Mouse (Mus musculus): ENCODE measurements around the gene Meltf.
A peak's percentile ranks its signal among the peaks of the same experiment; 100 is the strongest.
"Not testable (repeated sequence)": the region's sequence is repeated elsewhere in the genome, so short reads cannot be mapped to it uniquely, and the experiment has no call there.

Gene Meltf

DNA sequence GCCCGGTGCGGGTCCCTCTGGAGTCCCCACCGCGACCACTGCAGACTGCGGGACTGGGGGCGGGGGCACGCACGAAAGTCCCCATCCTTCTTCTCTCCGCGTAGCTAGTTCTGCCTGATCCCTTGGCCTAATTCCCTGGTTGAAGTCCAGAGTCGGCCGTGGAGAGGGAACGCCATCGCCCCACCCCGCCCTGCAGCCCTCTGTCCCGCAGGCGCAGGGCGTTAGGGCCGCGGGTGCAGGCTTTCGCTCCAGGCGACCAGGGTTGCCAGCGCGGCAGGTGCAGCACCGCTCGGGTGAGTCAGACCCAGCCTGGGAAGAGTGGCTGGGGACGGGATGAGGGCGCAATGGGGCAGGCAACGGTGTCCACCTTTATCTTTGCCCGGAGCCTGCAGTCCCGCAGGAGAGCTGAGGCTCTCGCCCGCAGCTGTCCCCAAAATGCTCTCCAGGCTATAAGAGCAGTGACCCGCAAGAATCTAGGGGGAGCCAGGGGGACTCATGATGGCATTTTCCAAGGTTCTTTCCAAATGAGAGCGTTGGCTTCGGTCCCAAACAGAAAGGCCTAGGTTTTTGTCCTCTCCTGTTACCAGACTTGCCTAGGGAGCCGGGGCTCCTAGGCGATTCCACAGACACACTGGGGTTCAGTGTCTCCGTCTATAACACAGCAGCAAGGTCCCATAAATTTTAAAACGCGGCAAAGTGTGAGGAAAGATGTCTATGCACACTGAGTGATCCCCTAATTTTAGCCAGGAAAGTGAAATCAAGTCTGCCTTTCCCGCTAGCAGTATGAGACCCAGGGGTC, 55.3 kb downstream of the Meltf start, which contains the start of gene Pigz:
Gene Pigz (plus strand): TSS at position 101 of the 799 bp plus-strand sequence.
- DNase-seq (ENCODE audit: low read depth, low spot score) = no peak

DNA sequence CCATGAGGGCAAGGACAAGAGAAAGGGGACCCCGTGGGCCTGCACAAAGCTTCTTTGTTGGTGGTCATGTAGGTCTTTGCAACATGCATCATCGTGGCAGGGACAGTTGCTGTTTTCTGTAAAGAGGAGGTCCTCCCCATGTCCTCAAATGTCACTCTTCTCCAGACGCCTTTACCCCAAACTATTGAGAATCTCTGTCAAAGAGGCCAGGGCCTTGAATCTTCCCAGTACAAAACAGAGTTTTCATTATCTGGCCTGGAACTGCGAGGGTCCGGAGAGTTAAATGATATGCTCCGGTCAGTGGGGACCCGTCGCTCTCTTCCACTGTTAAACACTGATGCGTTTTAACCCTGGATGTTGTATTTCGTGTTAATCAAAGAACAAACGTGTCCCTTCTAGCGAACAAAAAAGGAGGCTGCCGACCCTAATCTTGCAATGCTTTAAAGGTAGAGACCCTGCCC, 56.0 kb downstream of the Meltf start:
- no peak for DNase-seq (ENCODE audit: low read depth, low spot score)

DNA sequence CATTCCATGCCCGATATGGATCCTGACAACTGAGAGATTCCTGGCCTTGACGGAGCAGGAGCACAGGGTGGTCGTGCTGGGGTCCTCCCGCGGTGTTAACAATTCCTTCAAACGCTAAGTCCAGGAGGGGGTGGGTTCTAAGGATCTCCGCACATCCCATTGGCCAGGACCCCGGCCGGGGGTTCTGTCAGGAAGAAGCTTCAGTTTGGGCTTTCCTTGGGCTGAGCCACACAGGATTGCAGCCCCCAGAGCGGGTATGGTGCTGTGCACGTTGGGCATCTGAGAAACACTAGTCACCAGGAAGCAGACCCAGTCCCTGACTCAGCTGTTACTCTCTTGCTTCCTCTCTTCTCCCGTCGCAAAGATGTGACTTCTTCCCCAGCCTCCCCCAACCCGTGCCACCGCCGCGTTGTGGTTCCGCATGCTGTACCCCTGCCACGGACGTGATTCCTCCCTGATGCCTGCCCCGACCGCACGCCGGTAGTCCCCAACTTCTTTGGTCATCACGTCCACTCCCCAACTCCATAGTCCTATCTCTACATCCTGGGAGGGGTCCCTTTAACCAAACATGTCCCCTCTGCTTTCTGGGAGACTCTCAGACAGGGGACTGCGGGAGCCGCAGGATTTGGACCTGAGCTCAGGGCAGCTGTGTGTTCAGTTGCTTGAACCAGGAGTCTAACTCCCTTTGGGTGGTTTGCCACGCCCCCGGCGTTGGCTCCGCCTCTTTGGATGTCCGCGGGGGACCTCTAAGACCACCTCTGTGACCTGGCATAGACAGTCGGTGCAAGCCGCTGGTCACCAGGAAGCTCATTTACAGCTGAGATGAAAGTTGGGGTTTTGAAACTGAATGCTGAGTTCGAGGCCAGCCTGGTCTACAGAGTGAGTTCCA, 56.7 kb downstream of the Meltf start:
- DNase-seq (ENCODE audit: low read depth, low spot score) = no peak

- no peak for DNase-seq (ENCODE audit: low read depth, low spot score)
Measured at GRCm38 (mm10) chr16:31936568-31936967, 58.0 kb downstream of the Meltf start.

DNA sequence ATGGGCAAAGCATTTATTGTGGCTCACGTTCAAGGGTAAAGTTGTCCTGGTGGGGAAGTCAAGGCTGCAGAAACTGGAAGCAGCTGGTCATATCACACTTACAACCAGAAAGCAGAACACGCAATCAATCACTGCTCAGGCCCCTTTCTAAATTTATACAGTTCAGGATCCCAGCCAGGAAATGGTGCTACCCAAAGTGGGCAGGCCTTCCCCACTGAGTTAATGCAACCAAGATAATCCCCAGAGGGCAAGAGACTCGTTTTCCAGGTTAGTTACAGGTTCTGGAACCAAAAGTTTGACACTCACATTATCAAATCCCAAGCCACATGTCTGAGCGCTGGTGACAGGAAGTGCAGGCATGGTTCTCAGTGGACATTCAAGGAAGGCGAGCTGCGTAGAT, 60.2 kb downstream of the Meltf start:
- no peak for DNase-seq (ENCODE audit: low read depth, low spot score)

GRCm38 (mm10) chr16:31940586-31940985, 62.0 kb downstream of the Meltf start:
- DNase-seq (ENCODE audit: low read depth, low spot score) = no peak

- DNase-seq (ENCODE audit: low read depth, low spot score) = peak; percentile 70
Measured at GRCm38 (mm10) chr16:31943980-31944379, 65.4 kb downstream of the Meltf start.

GRCm38 (mm10) chr16:31944698-31945255, 66.2 kb downstream of the Meltf start:
- DNase-seq (ENCODE audit: low read depth, low spot score) = no peak

DNA sequence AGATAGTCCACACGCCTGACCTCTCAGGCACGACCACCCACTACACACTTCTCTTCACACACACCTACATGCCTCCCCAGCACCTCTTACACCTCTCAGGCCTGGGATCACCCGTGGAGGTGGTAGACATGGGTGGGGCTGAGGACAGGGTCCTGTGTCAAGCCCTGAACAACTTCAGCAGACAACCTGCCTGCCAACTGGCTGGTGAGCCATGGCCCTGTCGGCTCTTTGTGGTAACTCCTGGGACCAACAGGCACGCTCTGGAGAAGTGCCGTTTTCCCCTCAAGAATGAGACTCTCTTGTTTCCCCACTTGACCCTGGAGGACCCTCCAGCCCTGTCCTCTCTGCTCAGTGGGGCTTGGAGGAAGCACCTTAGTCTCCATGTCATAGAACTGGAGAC, 66.8 kb downstream of the Meltf start:
- no peak for DNase-seq (ENCODE audit: low read depth, low spot score)

- not testable (repeated sequence) for DNase-seq (ENCODE audit: low read depth, low spot score)
Measured at GRCm38 (mm10) chr16:31945986-31946385, 67.4 kb downstream of the Meltf start.

DNA sequence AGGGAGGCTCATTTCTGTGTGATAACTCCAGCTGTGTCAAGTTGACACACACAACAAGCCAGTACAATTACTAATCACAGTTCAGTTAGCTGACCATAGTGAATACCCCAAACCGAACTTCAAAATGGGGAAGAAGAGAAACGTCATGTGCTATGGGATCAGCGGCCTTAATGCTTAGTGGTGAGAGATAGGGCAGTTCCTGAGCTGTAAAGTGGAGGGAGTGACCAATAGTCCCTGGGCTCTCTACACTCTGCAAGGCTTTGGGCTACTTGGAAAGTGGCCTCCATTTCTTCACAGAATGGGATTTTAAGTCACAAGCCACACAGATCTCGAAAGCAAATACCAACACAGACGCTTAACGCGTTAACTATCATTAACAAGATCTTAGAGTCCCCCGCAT, 68.7 kb downstream of the Meltf start:
- peak; percentile 31 for DNase-seq (ENCODE audit: low read depth, low spot score)

GRCm38 (mm10) chr16:31947901-31948316, 69.3 kb downstream of the Meltf start:
- DNase-seq (ENCODE audit: low read depth, low spot score) = peak; percentile 46

DNA sequence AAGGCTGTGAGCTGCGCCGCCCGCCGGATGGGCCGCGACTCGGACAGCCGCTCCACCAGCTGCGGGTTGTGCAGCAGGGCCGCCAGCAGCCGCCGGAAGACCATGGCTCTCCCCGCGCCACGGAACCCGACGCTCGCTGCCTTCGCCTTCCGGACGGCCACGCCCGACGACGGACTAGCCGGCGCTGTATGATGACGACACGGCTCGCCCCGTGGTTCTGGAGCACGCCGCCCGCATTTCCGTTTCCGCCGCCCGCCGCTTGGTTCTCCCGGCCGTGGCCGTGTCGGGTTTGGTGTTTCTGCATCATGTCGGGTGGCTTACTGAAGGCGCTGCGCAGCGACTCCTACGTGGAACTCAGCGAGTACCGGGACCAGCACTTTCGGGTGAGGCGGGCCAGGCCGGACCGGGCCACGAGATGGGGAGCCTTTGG, 69.8 kb downstream of the Meltf start, which contains the start of the genes 0610012G03Rik and Ncbp2:
Gene 0610012G03Rik (minus strand): TSS at position 150 of the 430 bp plus-strand sequence.
Gene Ncbp2 (plus strand): TSS at position 169 of the 430 bp plus-strand sequence.
- DNase-seq (ENCODE audit: low read depth, low spot score) = peak; percentile 96
